Mouse (Mus musculus): Measurements from ENCODE around the gene Bsdc1. TPM values are rescaled to one million over a fixed set of nuclear protein-coding genes. Genes with fewer than 3 reads are reported as not detected.
A peak's percentile ranks its signal among the peaks of the same experiment; 100 is the strongest.

Bsdc1 gene
- total and polyA plus RNA-seq, 3 experiments: 14.1 to 19.2 TPM; not detected in 1

GRCm38 (mm10) chr4:129450851-129451250 is 10.5 kb upstream of the Bsdc1 start:
- Histone ChIP-seq H3K4me1 (ENCODE audit: control insufficient read depth in 1 of 2, insufficient read depth in 2 of 2, low read length in 2 of 2) (peaks cover 2 to 28% of the 10 kb centered on the region in 2 experiments), H3K79me2 (ENCODE audit: control insufficient read depth, insufficient read depth, low read length, poor library complexity) (no peaks in the 10 kb centered on the region), H3K27me3 (ENCODE audit: control insufficient read depth in 1 of 2, insufficient read depth in 2 of 2, low read length in 2 of 2) (no peaks in the 10 kb centered on the region), H3K9me3 (replicated peaks; ENCODE audit: insufficient read depth, low read length) (no peaks in the 10 kb centered on the region), H3K9ac (ENCODE audit: control insufficient read depth, low read depth, low read length, poor library complexity, severe bottlenecking) (no peak overlapping the region), H3K36me3 (ENCODE audit: control insufficient read depth in 1 of 2, insufficient read depth in 2 of 2, low read length in 2 of 2) (peaks cover 0 to 11% of the 10 kb centered on the region in 2 experiments; a peak in 2 of 4 replicates), H3K4me3 (ENCODE audit: control insufficient read depth in 1 of 2, insufficient read depth in 1 of 2, low read depth in 2 of 2, low read length in 2 of 2) (no peak overlapping the region), H3K27ac (ENCODE audit: control insufficient read depth, low read depth, low read length) (no peak overlapping the region)
- peak; percentile 56 for DNase-seq (ENCODE audit: low read depth, low spot score)
- TF ChIP-seq ZNF384 (IDR thresholded peaks at IDR 0.05; ENCODE audit: low read depth, low read length) (no peak), E2F4 (IDR thresholded peaks at IDR 0.05; ENCODE audit: borderline replicate concordance, low read depth, low read length) (no peak), CTCF (IDR thresholded peaks at IDR 0.05 in 2 of 3, conservative IDR thresholded peaks at IDR 0.05 in 1 of 3; ENCODE audit: control insufficient read depth in 1 of 3, insufficient read depth in 1 of 3, low read depth in 2 of 3, low read length in 3 of 3, poor library complexity in 1 of 3, severe bottlenecking in 1 of 3) (peak in 1 of 3 experiments; percentile 10; a peak in 1 of 6 replicates), SMC3 (IDR thresholded peaks at IDR 0.05; ENCODE audit: low read depth, low read length) (no peak), MAFK (IDR thresholded peaks at IDR 0.05; ENCODE audit: borderline replicate concordance, low read depth, low read length) (0 out of 2 replicates have a peak, but pooled peaks have one; percentile 40), TBP (IDR thresholded peaks at IDR 0.05; ENCODE audit: low read depth, low read length) (peak; percentile 98), ZMIZ1 (IDR thresholded peaks at IDR 0.05; ENCODE audit: low read depth, low read length) (no peak)

GRCm38 (mm10) chr4:129451471-129452169 is 9.8 kb upstream of the Bsdc1 start:
- H3K27ac ChIP-seq (ENCODE audit: control insufficient read depth, low read depth, low read length): no peak overlapping the region
- H3K36me3 ChIP-seq (ENCODE audit: control insufficient read depth in 1 of 2, insufficient read depth in 2 of 2, low read length in 2 of 2): peaks cover 0 to 7% of the 10 kb centered on the region in 2 experiments; a peak in 2 of 4 replicates
- peaks cover 2 to 24% of the 10 kb centered on the region in 2 experiments for H3K4me1 ChIP-seq (ENCODE audit: control insufficient read depth in 1 of 2, insufficient read depth in 2 of 2, low read length in 2 of 2)

GRCm38 (mm10) chr4:129455265-129455664 is 6.1 kb upstream of the Bsdc1 start:
- TF ChIP-seq SIN3A (IDR thresholded peaks at IDR 0.05; ENCODE audit: low read length): peak; percentile 65
- TF ChIP-seq SMC3 (IDR thresholded peaks at IDR 0.05; ENCODE audit: low read depth, low read length): peak; percentile 89
- no peak for TF ChIP-seq TBP (IDR thresholded peaks at IDR 0.05; ENCODE audit: low read depth, low read length)
- peak; percentile 17; the same call in 1 of the 2 replicates for TF ChIP-seq ZNF384 (IDR thresholded peaks at IDR 0.05; ENCODE audit: low read depth, low read length)
- TF ChIP-seq ZC3H11A (IDR thresholded peaks at IDR 0.05; ENCODE audit: low read depth, low read length): peak; percentile 91
- TF ChIP-seq CTCF (IDR thresholded peaks at IDR 0.05 in 2 of 3, conservative IDR thresholded peaks at IDR 0.05 in 1 of 3; ENCODE audit: control insufficient read depth in 1 of 3, insufficient read depth in 1 of 3, low read depth in 2 of 3, low read length in 3 of 3, poor library complexity in 1 of 3, severe bottlenecking in 1 of 3): peak; percentile 70 to 99 (median 92)
- TF ChIP-seq RAD21 (IDR thresholded peaks at IDR 0.05; ENCODE audit: low read depth, low read length): no peak; the same call in none of the 2 replicates
- 0 out of 2 replicates have a peak, but pooled peaks have one; percentile 30 for TF ChIP-seq MXI1 (IDR thresholded peaks at IDR 0.05; ENCODE audit: low read depth, low read length)
- TF ChIP-seq RCOR1 (IDR thresholded peaks at IDR 0.05; ENCODE audit: low read depth, low read length): no peak
- DNase-seq (ENCODE audit: low read depth, low spot score): peak; percentile 87
- Histone ChIP-seq H3K4me3 (ENCODE audit: control insufficient read depth in 1 of 2, insufficient read depth in 1 of 2, low read depth in 2 of 2, low read length in 2 of 2) (peak overlapping the region in 1 of 2 experiments; percentile 39; a peak in 3 of 4 replicates), H3K36me3 (ENCODE audit: control insufficient read depth in 1 of 2, insufficient read depth in 2 of 2, low read length in 2 of 2) (no peaks in the 10 kb centered on the region; a peak in 1 of 4 replicates), H3K9ac (ENCODE audit: control insufficient read depth, low read depth, low read length, poor library complexity, severe bottlenecking) (peak overlapping the region; percentile 51), H3K4me1 (ENCODE audit: control insufficient read depth in 1 of 2, insufficient read depth in 2 of 2, low read length in 2 of 2) (peaks cover 0 to 7% of the 10 kb centered on the region in 2 experiments; a peak in 3 of 4 replicates), H3K9me3 (replicated peaks; ENCODE audit: insufficient read depth, low read length) (no peaks in the 10 kb centered on the region), H3K27ac (ENCODE audit: control insufficient read depth, low read depth, low read length) (no peak overlapping the region; the same call in 1 of the 2 replicates), H3K27me3 (ENCODE audit: control insufficient read depth in 1 of 2, insufficient read depth in 2 of 2, low read length in 2 of 2) (no peaks in the 10 kb centered on the region), H3K79me2 (ENCODE audit: control insufficient read depth, insufficient read depth, low read length, poor library complexity) (no peaks in the 10 kb centered on the region)

More at GRCm38 (mm10) chr4:129451471-129452169, 9.8 kb upstream of the Bsdc1 start:
- Histone ChIP-seq H3K9me3 (replicated peaks; ENCODE audit: insufficient read depth, low read length) (no peaks in the 10 kb centered on the region), H3K9ac (ENCODE audit: control insufficient read depth, low read depth, low read length, poor library complexity, severe bottlenecking) (no peak overlapping the region), H3K27me3 (ENCODE audit: control insufficient read depth in 1 of 2, insufficient read depth in 2 of 2, low read length in 2 of 2) (no peaks in the 10 kb centered on the region), H3K79me2 (ENCODE audit: control insufficient read depth, insufficient read depth, low read length, poor library complexity) (no peaks in the 10 kb centered on the region), H3K4me3 (ENCODE audit: control insufficient read depth in 1 of 2, insufficient read depth in 1 of 2, low read depth in 2 of 2, low read length in 2 of 2) (no peak overlapping the region)
- peak; percentile 55 for DNase-seq (ENCODE audit: low read depth, low spot score)
- TF ChIP-seq MAFK (IDR thresholded peaks at IDR 0.05; ENCODE audit: borderline replicate concordance, low read depth, low read length): 0 out of 2 replicates have a peak, but pooled peaks have one; percentile 63
- TF ChIP-seq E2F4 (IDR thresholded peaks at IDR 0.05; ENCODE audit: borderline replicate concordance, low read depth, low read length): no peak
- no peak for TF ChIP-seq USF2 (IDR thresholded peaks at IDR 0.05; ENCODE audit: borderline replicate concordance in 1 of 2, insufficient read depth in 1 of 2, low read depth in 1 of 2, low read length in 2 of 2)
- no peak for TF ChIP-seq BHLHE40 (IDR thresholded peaks at IDR 0.05; ENCODE audit: borderline replicate concordance, low read depth, low read length)
- peak; percentile 98 for TF ChIP-seq TBP (IDR thresholded peaks at IDR 0.05; ENCODE audit: low read depth, low read length)
- no peak for TF ChIP-seq TAL1 (IDR thresholded peaks at IDR 0.05; ENCODE audit: low read length)
